Mouse (Mus musculus) CD4-positive, CD25-positive, alpha-beta regulatory T cell, adult 4 months (primary cell): Measurements from ENCODE around the gene Grid2. TPM values are rescaled to one million over a fixed set of nuclear protein-coding genes. Genes with fewer than 3 reads are reported as not detected.

ENCODE experiments used
- ATAC-seq: one replicate; pipeline ENCODE4 v1.8.0; 2017
- polyA plus RNA-seq, 2 experiments: library from polyadenylated mRNA; unstranded; fragments of 100-300 nt; shearing (Covaris generic); gene quantifications; one replicate each; pipeline ENCODE4 v1.2.1; 2017

Grid2 gene
- polyA plus RNA-seq, 2 experiments from 2014 or later = not detected

- ATAC-seq = no peak
Observed at GRCm38 (mm10) chr6:64731621-64732320, 1476.1 kb downstream of the Grid2 start.

- ATAC-seq = no peak
Observed at GRCm38 (mm10) chr6:64733311-64733710, 1477.6 kb downstream of the Grid2 start.

GRCm38 (mm10) chr6:64734441-64735320 lies 1479.0 kb downstream of the Grid2 start:
- no peak for ATAC-seq

- no peak for ATAC-seq
Observed at GRCm38 (mm10) chr6:64736317-64736716, 1480.6 kb downstream of the Grid2 start.

GRCm38 (mm10) chr6:64742915-64743489 lies 1487.3 kb downstream of the Grid2 start:
- no peak for ATAC-seq
